Mouse (Mus musculus) brain, adult 2 months (tissue): ENCODE data around the gene Rps26.

ENCODE experiments used
- DNase-seq: peaks from one replicate; pipeline ENCODE4 v3.0.0; 2011; ENCODE audit warnings: low read depth, low spot score

Gene Rps26

GRCm38 (mm10) chr10:128606483-128606882, 20.1 kb downstream of the Rps26 start:
- no peak for DNase-seq

- no peak for DNase-seq
Measured at GRCm38 (mm10) chr10:128602470-128603128, 23.9 kb downstream of the Rps26 start.

- no peak for DNase-seq
Measured at GRCm38 (mm10) chr10:128601499-128601898, 25.0 kb downstream of the Rps26 start.

GRCm38 (mm10) chr10:128598476-128598875, 28.1 kb downstream of the Rps26 start:
- no peak for DNase-seq

DNA sequence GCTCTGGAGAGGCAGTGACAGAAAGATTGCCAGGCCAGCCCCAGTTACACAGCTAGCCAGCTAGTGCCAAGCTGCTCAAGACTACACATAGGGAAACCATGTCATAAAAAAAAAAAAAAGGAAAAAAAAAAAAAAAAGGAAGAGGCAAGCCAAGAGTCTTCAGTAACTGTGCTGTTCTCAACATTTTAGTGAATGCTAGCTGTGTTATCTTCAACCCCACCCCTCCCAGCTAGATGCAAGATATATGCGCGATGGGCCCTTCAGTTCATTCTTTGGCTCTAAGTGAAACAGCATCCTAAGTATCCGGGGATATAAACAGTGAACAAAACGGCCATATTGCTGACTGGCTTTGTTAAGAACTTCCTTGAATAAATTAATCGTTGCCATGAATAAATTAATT, 33.8 kb downstream of the Rps26 start:
- no peak for DNase-seq

DNA sequence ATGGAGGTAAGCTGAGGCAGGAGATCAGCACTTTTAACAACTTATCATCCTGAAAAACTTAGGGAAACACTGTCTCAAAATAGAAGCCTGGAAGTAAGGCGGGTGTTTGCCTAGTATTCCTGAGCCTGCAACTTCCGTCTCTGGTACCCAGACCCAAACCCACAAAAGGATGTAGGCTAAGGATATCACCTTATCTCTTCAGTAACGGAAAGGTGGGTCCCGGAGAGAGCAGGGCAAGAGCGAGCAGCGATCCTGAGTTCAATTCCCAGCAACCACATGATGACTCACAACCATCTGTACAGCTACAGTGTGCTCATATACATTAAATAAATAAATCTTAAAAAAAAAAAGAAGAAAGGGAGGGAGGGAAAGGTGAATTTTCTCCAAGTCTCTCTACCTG, 35.1 kb downstream of the Rps26 start:
- DNase-seq = no peak

GRCm38 (mm10) chr10:128590193-128590690, 36.3 kb downstream of the Rps26 start:
- peak; percentile 68 for DNase-seq

DNA sequence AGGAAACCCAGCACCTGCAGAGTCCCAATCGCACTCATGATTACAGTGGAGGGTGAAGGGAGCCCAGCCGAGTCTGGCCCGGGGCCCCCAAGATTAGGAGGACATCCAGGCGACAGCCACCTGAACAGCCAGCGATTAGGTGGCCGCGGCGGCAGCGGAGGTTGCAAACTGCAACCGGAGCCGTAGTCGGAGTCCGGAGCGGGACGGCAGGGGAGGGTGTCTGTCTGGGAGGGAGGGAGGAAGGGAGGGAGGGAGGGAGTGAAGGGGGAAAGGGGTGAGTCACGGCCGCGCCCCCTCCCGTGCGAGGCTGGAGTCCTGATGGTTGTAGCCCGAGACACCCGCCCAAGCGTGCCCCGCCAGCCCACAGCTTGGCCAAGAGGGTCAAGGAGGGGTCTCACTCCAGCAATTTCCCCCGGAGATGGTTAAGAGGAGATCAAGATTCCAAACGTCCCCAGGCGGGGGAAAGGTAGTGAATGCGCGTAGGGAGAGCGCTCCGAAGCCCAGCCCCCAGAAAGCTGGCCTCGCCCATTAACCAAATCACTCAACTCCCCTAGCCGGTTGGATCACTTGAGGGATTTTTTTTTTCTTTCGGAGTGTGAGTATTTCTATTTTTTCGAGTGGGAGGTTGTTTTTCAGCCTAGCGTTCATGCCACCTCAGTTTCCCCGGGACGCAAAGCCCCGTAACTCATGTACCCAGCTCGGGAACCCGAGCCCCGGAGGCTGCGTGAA, 36.9 kb downstream of the Rps26 start, which contains the start of gene Erbb3:
TSS of gene Erbb3 (minus strand) at position 189 of the 729 bp plus-strand sequence.
- peak; percentile 62 for DNase-seq

GRCm38 (mm10) chr10:128588775-128589463, 37.6 kb downstream of the Rps26 start:
- DNase-seq = no peak

- peak; percentile 44 for DNase-seq
Measured at GRCm38 (mm10) chr10:128588136-128588535, 38.4 kb downstream of the Rps26 start.

- no peak for DNase-seq
Measured at GRCm38 (mm10) chr10:128587697-128588096, 38.9 kb downstream of the Rps26 start.

- no peak for DNase-seq
Measured at GRCm38 (mm10) chr10:128587120-128587519, 39.4 kb downstream of the Rps26 start.

- peak; percentile 86 for DNase-seq
Measured at GRCm38 (mm10) chr10:128586546-128586945, 40.0 kb downstream of the Rps26 start.

DNA sequence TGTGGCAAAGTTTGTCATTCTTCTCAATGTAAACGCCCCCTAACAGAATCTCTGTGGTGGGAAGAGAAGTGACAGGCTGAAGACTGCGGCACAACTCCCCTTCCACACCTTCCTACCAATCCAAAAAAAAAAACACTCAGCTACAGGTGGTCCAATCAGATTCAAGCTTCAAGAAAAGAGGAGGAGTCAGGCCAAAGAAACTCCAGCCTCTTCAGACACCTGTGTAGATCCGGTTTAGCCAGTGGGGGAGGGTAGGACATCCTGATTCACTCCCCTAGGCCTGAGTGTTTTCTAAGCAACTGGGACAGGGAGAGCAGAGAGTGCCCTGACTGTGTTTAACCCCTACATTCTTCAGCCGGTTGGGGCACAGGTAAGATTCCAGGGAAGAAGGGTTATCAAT, 42.2 kb downstream of the Rps26 start:
- DNase-seq = no peak

DNA sequence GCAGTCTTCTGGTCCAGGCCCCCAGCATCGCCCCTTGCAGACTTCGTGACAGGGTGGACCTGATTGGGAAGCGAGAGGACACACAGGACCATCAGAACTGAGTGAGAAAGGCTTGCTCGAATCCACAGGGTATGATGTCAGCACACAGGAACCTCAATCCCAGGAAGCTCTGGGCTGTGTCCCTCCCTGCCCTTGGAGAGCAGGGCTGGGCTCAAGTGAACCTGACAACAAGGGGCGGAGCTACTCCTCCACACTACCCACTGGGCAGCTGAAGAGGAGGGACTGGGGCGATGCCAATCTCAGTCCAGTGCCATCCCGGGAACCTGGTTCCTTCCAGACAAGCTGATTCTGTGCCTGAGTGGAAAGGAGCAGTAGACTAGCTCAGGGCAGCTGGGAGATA, 42.9 kb downstream of the Rps26 start:
- peak; percentile 83 for DNase-seq

DNA sequence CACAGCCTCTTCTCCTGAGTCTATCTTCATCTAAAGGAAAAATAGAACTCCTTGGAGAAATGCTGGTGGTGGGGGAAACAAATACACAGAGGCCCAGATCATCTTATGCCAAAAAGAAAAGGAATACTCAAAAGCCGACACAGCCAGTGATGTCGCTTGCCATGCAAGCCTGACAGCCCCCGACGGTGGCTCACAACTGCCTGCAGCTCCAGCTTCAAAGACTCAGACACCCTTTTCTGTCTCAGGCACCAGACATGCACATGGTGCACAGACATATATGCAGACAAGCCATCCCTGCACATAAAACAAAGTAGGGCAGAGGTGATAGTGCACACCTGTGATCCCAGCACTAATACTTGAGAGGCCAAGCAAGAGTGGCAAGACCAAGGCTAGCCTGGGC, 46.8 kb downstream of the Rps26 start:
- DNase-seq = no peak

DNA sequence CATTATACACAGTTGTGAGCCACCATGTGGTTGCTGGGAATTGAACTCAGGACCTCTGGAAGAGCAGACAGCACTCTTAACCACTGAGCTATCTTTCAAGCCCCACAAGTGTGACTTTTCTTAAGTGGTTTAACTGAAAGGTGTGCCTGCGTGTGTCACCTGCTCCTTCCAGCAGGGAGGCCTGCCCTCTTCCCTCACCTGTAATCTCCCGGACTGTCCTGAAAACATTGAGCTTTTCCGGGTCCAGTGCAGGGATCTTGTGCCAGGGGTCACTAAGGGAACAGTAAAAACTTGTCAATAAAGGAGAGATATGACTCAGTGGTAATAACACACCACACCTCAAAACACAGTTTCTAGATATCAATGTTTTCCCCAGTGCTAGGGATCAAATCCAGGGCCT, 47.2 kb downstream of the Rps26 start:
- no peak for DNase-seq

GRCm38 (mm10) chr10:128578330-128578729, 48.2 kb downstream of the Rps26 start:
- no peak for DNase-seq

GRCm38 (mm10) chr10:128575063-128575462, 51.5 kb downstream of the Rps26 start:
- no peak for DNase-seq
